Mouse (Mus musculus) C2C12 (cell line): ENCODE measurements at regions not wholly inside any gene's neighbourhood (a gene's known extent, or its start where the extent isn't known, plus 50 kb on each side); places are given as distances from the start of the nearest gene placed in this dataset.

Source experiments
- CEBPB ChIP-seq: IDR thresholded peaks from one replicate; pipeline ENCODE4 v1.6.1; 2011; ENCODE audit warnings: low read depth, mild to moderate bottlenecking, control low read depth, moderate library complexity
- CTCF ChIP-seq: IDR thresholded peaks from one replicate; pipeline ENCODE4 v1.5.1; 2011; ENCODE audit not compliant: control insufficient read depth, insufficient read depth, insufficient read length
- FOSL1 ChIP-seq: IDR thresholded peaks from one replicate; pipeline ENCODE4 v1.8.0; 2011; ENCODE audit warnings: mild to moderate bottlenecking, low read length; ENCODE audit not compliant: poor library complexity, insufficient read depth, severe bottlenecking
- MAX ChIP-seq: IDR thresholded peaks from one replicate; pipeline ENCODE4 v1.6.1; 2011; ENCODE audit warnings: mild to moderate bottlenecking, control low read depth
- MYOD1 ChIP-seq: IDR thresholded peaks from one replicate; pipeline ENCODE4 v1.6.1; 2011; ENCODE audit warnings: low read depth; ENCODE audit not compliant: control insufficient read depth, insufficient read length
- MYOG ChIP-seq: IDR thresholded peaks from one replicate; pipeline ENCODE4 v1.6.1; 2011; ENCODE audit not compliant: control insufficient read depth, insufficient read length; ENCODE audit errors: extremely low read depth
- USF1 ChIP-seq: IDR thresholded peaks from one replicate; pipeline ENCODE4 v1.6.1; 2011; ENCODE audit warnings: low read depth, mild to moderate bottlenecking, control low read depth, moderate library complexity

DNA sequence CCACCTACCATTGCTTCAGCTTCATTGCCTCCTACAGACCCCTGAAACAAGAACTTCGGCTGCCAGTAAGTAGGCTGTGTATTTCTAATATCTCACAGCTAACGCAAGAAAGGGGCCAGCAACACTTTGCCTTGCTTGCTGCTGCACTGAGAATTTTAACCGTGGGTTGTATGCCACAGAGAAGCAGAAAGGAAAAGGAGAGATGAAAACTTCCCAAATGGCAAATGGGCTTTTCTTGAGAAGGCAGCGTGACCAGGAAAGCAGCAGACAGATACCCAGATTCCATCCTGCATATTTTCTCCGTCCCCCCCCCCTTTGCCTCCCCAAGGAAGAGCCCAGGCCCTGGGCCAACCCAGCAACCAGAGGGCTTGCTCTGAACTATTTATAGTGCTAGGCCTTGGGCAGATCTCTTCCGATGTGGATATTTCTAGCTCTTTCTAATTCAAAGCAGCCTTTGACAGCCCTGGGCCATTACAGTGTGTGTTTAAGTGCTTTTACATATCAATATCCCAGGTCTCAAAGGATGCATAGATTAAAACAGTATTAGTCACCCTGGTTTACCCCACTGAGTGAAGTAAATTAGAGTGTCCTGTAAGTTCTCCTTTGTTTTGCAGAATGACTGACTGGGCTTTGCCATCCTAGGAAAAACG, 107.0 kb downstream of the Cartpt start:
- no peak for TF ChIP-seq MYOG
- no peak for TF ChIP-seq CTCF
- TF ChIP-seq USF1: no peak
- TF ChIP-seq FOSL1: no peak
- TF ChIP-seq MAX: no peak
- TF ChIP-seq CEBPB: no peak
- TF ChIP-seq MYOD1: no peak
